Mouse (Mus musculus): ENCODE measurements around the gene Itpripl1.
"Not testable (repeated sequence)": the region's sequence is repeated elsewhere in the genome, so short reads cannot be mapped to it uniquely, and the experiment has no call there.

The Itpripl1 gene

DNA sequence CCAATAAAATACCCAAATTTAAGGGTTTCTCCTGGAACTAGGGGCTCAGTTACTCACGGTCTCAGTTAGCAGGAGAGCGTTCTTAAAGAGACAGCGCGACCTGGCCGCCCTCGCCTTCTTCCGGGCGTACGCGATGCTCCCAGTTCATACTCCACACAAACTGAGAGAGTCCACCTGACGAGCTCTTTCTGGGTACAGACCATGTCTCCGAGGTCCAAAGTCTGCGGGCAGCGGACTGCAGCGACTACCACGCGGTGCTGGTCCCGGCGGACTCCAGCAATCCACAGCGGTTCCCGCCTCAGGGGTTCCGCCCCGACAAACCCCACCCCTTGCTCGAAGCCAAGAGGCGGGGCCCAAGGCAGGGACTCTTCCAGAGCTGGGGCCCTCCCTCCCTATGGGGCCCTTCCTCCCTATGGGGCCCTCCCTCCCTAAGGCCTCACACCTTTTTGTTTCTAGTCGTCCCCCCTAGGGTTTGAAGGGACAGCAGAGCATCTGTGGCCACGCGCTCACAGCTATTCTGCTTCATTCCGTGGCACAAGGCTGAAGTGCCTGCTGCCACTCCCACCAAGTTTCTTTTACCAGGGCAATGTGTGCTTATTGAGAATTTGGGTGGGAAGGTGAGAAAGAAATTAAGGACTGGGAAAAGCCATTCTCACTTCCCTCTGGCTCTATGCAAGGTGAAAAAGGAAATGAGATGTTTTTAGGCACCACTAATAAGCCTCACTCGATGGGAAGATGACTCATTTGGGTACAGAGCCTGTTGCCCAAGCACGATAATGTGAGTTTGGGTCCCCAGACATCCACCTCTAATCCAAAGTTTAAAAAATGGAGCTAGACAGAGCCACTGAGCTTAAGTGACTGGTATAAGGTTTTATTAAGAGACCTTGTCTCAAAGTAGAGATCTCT, at the start of gene Itpripl1:
TSS of gene Itpripl1 (minus strand) at position 285 of the 906 bp plus-strand sequence.
- DNase-seq, result peak; percentile 76 to 82

DNA sequence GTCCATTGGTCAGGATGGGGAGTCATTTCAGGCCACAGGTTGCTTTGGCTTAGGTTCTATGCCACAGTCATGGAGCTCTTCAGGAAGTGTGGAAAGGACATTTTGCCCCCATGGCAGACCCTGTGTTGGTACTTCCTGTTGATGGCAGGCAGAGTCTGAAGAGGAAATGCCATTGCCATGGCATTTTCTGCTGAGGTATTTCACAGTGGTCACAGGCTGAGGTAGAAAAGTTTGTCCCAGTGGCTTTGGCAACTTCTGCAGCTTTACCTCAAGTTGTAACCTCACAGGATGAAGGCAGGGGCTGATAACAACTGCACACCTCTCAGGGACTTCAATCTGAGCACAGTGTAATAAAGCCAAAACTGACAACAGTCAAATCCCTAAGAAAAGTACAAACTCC, 46.3 kb upstream of the Itpripl1 start:
- no peak for DNase-seq

DNA sequence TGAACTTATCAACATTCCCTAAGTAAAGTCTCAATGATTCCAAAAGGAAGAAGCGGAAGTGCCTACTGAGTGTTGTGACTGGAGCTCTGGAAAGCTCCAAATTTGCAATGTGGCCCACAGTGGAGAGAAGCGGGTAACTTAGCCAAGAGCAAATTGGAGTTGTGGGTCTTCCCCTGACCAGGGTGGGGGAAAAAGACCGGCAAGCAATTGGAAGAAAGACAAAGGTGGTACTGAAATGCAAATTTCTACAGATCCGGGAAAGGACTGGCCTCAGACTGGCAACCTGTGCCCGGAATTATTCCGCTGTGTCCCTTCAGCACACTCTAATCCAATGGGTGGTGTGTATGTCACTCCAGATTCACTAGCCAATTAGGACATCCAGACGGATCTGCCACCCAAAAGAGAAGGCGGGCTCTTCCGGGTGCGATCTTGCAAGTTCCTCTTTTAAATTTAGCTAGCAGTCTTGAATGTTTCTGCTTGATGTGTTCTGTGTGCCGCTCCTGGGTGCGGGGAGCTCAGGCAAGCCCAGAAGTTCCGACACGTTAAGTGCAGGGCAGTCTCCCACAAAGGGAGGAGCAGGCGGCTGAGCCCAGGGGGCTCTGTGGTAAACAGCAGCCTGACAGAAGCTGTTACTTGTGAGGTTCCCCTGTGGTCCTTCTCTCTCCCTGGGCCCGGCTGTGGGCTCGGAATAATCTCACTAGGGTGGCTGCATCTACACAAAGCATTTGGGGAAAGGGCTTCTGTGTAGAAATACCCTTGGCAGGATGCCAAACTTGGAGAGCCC, 39.5 kb upstream of the Itpripl1 start:
- DNase-seq, result peak; percentile 61 to 81

DNA sequence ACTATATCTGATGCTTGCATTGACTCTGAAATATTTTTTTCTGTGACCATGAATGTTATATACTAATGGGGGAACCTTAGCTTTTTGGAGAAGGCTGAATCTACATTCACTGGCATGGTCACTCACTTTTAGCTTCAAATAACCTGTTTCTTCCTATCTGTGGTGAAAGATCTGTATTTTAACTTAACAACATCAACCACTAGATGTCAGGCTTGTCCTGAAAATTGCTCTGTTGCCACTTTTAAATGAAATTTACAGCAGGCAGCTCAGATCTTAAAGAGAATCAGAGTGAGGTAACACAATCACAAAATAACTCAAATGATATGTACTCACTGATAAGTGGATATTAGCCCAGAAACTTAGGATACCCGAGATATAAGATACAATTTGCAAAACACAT, 23.0 kb upstream of the Itpripl1 start:
- not testable (repeated sequence) for DNase-seq

DNA sequence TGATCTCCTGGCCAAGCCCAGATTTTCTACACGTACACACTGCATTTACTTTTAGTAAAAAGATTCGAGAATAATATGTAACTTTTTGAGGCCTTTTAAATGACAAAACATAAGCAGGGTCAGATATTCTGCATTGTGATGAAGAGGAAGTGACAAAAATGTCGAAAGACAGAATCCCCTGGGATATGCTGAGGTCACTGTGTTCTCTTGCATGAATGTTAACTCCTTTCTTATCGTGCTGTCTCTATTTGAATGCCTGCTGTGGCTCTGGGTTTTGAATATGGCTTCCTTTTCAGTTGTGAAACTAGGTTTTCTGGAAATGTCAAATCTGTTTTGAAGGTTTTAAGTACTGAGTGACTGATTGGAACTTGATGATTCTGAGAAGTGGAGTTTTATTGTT, 22.4 kb upstream of the Itpripl1 start:
- no peak for DNase-seq

DNA sequence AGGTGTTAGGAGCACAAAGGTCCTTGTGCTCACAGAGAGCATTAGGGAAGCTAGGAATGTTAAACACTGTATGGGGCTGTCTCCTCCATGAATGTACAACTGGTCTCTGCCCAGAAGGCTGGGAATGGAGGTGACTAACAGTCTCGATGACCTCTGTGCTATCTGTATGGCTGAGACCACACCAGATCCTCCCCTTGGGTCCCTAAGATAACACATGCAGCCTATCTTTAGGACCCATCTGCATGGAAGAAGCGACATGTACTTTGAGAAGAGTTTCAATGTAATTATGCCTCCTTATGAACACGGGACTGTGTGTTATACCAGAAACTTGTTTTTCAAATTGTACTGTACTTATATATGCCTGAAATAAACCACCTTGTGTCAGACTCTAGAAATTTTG, 2.5 kb upstream of the Itpripl1 start:
- no peak for DNase-seq

DNA sequence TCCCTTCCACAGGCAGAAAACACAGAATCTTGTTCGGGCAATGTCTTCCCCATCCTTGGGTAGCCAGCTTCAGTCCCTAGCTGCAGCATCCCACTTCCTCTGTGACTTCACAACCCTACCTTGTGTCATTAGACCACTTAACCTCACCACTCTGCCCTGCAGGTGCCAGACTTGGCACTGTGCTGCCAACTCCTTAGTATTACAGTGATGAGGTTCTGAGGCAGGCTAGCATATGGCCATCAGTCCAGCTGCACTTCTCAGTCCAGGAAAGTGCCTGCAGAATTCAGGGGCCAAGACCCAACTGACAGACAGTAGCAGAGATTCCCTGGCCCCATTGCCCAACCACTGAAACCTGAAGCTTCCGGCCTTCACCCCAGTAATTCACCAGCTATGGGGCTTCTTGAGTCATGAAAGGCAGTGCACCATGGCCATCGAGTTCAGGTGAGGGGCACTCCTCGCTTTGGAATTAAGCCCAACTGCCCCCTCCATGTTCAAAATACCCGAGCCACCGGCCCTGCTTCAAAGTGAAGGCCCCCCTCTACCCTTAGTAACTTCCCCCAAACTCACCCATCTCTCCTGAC, 575 bp downstream of the Itpripl1 start:
- no peak for DNase-seq

DNA sequence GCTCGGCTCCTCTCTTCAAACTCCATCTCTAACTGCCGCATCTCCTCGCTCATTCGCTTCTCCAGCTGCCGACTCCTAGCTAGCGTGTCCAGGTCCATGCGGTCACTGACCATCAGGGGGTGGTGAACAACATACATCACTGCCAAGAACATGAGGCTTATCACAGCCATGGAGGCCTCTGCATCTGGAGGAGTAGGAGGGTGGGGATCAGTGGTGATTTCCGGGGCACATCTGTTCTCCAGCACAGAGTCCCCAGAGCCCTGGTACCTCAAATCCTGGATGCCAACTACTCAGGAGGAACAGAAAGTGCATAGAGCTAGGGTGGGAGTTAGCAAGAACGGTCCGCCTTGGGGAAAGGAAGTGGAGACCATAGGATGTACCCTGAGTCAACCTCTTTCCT, 1.2 kb downstream of the Itpripl1 start:
- DNase-seq, result no peak

DNA sequence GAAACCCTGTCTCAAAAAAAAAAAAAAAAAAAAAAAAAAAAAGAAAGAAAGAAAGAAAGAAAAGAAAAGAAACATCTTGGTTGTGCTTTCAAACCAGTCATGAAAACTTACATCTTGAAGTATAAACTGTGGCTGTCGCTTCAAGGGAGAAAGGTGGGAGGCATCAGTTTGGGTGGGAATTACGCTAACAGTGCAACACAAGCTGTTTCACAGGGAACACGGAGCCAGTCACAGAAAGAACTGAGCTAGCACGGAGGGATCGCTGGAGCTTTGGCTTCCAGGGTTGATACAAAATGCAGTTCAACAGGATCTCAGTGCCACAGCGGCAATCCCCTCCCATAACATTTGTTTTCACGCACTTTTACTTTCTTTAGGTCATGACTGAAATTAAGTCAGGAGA, 3.2 kb downstream of the Itpripl1 start:
- DNase-seq, result no peak

DNA sequence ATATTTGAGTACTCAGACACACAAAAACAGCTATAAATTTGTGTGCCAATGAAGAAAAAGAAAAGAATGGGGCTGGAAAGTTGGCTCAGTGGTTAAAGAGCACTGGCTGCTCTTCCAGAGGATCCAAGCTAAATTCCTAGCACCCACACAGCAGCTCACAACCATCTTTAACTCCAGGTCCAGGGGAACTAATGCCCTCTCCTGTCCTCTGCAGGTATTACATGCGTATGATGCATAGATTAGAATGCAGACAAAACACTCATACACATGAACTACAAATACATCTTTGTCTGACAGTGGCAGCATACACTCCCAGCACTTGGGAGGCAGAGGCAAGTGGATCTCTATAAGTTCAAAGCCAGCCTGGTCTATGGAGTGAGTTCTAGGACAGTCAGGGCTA, 3.6 kb downstream of the Itpripl1 start:
- no peak for DNase-seq

DNA sequence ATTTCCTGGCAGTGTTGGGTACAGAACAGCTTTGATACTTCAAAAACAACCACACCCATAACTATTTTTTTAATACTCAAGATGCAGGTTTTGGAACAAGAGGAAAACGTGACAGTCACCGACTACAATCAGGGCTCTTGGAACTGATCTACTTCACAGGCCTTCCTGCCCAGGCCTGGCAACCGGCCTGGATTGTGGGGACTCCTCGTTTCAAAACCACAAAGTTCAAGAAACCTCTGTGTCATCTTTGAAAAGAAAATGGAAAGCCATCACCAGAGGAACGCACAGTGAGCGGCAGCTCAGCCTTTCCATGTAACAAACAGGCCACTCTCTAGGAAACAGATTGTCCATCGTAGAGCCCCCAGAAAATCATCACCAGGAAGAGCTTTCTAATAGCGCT, 4.1 kb downstream of the Itpripl1 start:
- DNase-seq, result no peak

DNA sequence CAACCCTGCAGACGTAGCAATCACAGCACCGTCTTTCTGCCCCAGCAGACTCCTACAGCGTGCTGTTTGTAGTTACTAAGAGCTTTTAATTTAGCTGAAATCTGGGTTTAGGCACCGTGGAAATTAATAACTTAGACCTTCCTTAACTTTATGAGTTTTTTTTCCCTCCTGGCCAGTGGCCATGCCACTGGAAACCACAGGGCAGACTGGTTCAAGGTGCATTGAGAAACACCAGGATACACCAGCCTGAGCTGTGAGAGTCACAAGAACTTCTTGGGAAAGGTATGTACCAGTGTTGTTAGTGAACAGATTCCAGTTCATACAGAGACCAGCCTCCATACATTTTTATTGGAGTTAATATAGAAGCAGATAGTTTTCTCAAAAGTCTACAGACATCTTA, 4.8 kb downstream of the Itpripl1 start:
- DNase-seq, result no peak

DNA sequence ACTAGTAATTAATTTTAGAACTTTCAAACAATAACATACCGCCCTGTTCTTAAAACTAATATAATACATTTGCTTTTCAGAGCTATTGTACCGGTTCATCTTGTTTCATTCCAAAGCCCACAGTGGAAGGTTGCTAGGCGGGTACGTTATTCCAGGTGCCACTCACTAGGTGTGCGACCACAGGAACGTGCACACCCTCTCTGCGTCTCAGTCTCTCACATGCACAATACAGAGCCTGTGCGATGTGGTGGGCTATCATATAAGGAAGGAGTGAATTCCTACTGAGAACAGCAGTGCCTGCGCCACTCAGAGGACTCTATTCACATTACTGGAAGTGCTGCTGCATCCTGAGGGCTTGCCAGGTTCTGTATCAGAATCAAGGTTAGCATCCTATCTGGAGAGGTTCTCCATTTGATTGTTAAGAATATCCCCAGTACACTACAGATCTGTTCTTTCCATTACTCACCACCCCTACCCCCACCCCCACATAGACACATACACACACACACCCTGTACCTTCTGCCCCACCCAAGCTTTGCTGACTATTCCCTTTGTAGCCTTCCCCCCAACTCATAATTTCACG, 5.3 kb downstream of the Itpripl1 start:
- DNase-seq, result no peak

DNA sequence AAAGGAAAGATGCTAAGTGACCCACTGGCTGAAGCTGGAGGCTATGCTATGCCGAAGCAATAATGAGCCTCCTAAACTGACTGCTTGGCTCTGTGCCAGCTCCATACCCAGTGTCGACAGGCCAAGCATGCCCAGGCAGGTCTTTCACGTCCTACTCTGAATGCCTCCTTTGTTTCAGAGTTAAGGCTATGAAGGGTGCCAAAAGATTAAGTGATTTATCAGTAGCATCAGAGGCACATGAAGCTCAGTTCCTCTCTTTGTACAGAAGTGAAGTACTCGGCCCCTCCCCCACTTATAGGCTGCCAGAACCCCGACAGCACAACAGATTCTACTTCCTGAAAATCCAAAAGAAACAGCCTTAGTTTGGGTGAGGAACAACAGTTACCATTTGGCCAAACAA, 6.3 kb downstream of the Itpripl1 start:
- DNase-seq, result no peak

DNA sequence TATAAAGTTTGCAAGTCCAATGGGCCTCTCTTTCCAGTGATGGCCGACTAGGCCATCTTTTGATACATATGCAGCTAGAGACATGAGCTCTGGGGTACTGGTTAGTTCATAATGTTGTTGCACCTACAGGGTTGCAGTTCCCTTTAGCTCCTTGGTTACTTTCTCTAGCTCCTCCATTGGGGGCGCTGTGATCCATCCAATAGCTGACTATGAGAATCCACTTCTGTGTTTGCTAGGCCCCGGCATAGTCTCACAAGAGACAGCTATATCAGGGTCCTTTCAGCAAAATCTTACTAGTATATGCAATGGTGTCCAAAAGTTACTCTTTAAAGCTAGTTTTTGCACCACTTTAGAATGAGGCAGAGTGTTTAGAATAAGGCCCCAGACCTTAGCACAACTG, 8.0 kb downstream of the Itpripl1 start:
- DNase-seq, result not testable (repeated sequence)

DNA sequence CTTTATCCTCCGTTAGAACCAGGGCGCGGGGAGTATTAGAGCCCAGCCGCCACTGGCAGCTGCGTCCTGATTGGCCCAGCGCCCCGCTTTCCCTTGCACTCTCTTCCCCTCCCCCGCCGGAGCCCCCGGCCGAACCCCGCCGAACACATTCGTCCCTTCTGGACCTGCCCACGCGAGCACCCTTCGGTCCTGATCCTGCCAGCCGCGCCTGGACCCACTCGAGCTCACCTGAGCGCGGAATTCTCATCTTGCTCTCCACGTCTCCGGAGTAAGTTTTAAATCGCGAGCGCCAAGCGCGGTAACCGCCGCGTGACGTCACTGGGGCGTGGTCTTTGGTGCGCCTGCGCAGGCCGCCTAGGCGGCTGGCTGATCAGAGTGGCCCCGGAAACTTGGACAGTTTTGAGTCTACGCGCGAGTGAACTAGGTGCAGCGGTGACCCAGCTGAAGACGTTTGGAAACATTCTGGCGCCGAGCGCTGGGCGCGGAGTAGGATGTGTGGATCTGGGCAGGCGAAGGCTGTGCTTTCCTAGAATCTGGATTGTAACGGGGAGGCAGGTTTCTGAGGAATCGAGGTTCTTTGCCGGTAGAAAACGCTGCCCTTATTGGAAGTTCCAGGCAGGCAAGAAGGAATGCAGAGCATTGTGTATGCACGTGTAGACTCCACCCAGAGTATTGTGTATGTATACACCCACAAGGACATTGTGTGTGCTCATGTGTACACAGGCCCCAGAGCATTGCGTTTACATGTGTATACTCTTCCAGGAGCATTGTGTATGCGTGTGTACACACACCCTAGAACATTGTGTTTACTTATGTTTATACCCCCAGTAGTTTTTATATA, 9.4 kb downstream of the Itpripl1 start, which contains the start of gene Ncaph:
TSS of gene Ncaph (minus strand) at position 334 of the 841 bp plus-strand sequence.
- DNase-seq, result peak; percentile 93 to 98

DNA sequence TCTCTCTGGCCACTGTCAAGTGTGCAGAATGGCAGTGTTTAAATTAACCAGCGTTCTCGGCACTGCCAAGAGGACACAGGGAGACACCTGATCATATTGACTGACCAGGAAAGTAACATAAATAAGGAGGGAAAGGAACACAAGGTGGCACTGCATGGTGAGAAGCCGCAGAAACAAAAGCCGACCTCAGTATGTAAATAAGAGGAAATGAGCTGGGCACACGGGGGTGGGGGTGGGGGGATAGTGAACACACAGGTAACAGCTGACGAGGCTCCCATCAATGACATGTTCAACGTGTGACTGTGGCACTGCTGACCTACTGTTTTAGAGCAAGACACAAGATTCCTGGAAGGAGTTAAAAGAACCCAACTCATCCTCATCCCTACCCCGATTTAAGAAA, 11.9 kb downstream of the Itpripl1 start:
- no peak for DNase-seq

DNA sequence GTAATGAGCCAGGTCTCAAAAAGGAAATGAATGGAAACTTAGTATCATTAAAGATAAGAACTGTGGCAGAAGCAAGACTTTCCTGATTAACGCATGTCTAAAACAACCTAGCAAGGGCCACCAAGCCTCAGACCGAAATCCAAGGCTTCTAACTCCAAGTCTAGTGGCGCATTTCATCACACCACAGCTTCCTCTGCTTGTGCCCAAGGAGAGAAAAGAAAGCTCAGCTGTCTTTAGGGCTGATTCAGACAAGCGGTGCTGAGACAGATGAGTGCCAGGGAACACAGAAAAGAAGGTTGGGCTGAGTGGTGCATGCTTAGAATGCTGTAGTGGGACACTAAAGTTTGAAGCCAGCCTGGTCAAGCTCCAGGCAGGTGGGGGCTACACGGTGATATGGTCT, 14.3 kb downstream of the Itpripl1 start:
- DNase-seq, result no peak

DNA sequence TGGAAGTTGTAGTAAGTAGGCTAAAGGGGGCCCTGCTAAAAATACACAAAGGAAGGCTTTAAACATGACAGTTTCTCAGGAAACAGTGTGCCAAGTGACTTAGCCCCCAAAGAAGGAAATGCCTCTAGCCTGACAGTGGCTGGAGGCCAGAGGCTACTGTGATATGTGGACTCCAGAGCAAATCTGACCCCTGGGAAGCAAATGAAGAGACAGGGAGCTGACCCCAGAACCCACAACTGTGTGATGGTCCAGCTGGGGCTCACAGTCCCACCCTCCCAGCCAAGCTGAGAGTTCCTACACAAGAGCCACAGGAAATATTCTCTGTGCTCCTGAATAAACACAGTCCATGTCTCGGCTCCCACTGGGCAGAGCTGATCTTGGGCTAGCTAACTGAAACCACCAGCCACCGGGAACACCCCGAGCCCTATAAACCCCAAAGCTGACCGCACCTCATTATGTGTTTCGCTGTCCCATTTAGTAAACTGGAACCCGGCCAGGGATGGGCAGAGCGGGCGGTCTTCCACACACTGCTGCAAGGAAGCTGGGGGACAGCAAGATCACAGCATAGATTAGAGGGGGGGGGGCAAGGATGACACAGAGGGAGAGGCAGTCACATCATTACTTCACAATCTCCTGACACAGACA, 21.5 kb downstream of the Itpripl1 start:
- no peak for DNase-seq

DNA sequence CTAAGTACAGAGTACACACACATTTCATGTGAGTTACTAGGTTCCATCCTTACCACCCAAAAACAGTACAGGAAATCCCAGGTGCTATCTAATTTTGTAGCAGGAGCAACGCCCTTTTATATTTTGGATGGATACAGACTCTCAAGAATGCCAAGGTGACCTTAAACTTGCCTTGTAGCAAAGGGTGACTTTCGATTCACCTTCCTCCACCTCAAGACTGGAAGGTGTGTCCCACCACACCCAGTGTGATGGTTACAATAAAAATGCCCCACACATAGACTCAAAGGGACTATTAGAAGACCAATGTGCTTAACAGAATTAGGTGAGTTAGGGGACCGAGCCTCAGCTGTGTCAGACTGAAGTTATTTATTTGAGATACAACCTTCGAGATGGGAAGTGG, 34.3 kb downstream of the Itpripl1 start:
- no peak for DNase-seq

DNA sequence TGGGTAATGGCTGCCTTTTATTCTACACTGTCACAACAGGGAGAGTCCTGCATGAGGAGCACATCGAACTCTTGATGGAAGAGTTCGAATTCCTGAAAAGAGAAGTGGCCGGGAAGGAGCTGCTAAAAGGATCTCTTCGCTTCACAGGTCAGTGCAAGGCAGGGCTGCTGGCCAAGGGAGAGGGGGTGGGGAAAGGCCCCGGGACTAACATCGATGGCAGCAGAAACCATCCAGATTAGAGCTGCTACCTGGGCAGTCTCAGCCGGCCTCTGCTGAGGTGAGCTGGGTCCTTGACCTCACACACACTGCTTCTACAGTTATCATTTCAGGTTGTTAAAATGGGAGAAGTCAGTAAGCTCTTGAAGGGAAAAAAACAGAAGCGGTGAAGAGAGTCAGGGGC, 51.2 kb downstream of the Itpripl1 start:
- no peak for DNase-seq

DNA sequence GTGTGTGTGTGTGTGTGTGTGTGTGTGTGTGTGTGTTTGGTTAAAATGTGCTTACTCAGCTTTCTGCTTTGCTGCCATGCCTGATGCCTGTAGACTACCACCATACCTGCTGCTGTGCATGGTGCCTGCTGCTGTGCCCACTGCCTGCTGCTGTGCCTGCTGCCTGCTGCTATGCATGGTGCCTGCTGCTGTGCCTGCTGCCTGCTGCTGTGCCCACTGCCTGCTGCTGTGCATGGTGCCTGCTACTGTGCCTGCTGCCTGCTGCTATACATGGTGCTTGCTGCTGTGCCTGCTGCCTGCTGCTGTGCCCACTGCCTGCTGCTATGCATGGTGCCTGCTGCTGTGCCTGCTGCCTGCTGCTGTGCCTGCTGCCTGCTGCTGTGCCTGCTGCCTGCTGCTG, 53.1 kb downstream of the Itpripl1 start:
- not testable (repeated sequence) for DNase-seq

Measured in thymus, postnatal 36 days (tissue).